Mouse (Mus musculus) heart, postnatal 25 days (tissue): ENCODE results near the gene Tmem206. TPM values are rescaled to one million over a fixed set of nuclear protein-coding genes. Genes with fewer than 3 reads are reported as not detected.
A peak's percentile ranks its signal among the peaks of the same experiment; 100 is the strongest.

Experiments
- DNase-seq: peaks from one replicate; pipeline ENCODE4 v3.0.0; 2022; ENCODE audit warnings: low spot score
- intact Hi-C: fragments of 180-260 bp; cut with DNase I; formaldehyde crosslinking; loops from one replicate; pipeline ENCODE4 v1.15.1; 2025
- total RNA-seq, 2 experiments: library from RNA; stranded (reverse); gene quantifications; 2 replicates each; pipeline ENCODE4 v1.2.3; 2021

Tmem206 gene
- total RNA-seq, 2 experiments from 2014 or later = 3.5 to 4.1 TPM

DNA sequence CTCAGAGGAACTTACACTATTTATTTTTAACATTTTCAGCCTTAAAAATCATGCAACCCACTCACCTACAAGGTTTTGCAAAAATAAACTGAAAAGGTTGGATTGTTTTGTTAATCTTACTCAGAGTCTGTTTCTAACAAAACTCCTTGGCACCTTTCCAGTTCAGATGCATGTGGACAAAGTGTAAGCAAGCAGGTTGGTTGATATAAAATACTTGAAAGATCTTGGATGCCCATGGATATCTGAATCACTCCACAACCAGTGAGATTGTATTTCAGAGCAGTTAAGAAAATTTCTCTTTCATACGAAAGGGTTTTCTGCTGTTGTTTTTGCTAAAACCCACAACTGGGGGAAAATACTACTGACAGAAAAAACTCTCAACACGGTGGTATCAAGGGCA is 68.4 kb downstream of the Tmem206 start:
- no peak for DNase-seq
- intact Hi-C loops = loop anchor here (5.0 kb wide), 2 partner anchors 82 to 98 kb away; no protein-coding TSS in a partner anchor

GRCm38 (mm10) chr1:191395200-191395599 is 69.5 kb downstream of the Tmem206 start:
- intact Hi-C loops = loop anchor here (5.0 kb wide), 1 partner anchor 67 kb away; no protein-coding TSS in a partner anchor
- DNase-seq = no peak

DNA sequence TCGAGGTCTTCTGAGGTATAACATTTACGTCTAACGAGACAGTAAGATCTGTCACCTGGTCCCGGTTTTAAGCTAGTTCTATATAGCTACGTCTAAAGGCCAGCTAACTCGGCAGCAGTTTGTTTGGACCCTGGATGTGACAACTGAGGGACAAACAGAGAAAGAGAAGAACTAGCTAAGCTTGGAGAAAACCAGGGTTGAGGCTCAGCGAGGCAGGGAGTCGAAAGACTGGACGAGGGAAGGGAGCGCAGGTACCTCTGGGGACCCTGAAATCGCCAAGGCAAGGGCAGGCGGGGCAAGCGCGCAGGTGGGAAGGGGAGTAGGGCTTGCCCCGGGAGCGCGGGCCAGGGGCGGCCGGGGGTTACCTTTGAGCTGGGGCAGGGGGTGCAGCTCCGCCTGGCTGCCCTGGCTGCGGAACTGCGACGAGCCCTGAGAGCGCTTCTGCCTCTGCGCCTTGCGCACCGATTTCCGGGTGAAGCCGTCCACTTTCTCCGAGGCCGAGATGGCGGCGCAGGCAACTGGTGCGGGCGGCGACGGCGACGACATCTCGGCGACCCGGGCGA is 70.2 kb downstream of the Tmem206 start:
- intact Hi-C loops = loop anchor here (5.0 kb wide), 1 partner anchor 66 kb away; no protein-coding TSS in a partner anchor
- peak; percentile 31 for DNase-seq

DNA sequence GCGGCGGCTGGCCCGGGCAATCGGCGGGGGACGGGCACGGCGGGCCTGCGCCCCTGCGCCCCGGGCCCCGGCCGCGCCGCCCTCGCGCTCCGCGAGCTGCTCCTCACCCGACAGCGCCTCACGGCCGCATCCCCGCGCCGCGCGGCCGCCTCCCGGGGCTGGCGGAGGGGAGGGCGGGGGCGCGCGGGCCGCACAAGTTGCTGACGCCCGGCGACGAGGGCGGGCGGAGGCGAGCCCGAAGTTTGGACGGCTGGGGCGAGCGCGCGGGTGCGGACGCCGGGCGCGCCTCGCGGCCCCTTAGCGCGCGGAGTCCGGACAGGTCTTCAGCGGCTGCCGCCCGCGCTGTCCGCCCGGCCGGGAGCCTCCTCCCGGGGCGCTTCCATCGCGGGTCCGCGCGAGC is 70.7 kb downstream of the Tmem206 start:
- peak; percentile 44 for DNase-seq
- intact Hi-C loops = loop anchor here (5.0 kb wide), 1 partner anchor 66 kb away; no protein-coding TSS in a partner anchor

GRCm38 (mm10) chr1:191396897-191397849 is 71.5 kb downstream of the Tmem206 start:
- intact Hi-C loops = loop anchor here (5.0 kb wide), 1 partner anchor 65 kb away; no protein-coding TSS in a partner anchor
- peak; percentile 99 for DNase-seq

Other genes with a start within 250 kb of the Tmem206 start
- gene Batf3, start 228.1 kb upstream of the Tmem206 start, total RNA-seq = under 1 TPM; 0.83 to 0.89 TPM
- not detected for gene Fam71a, start 161.1 kb upstream of the Tmem206 start, total RNA-seq
- 1 to 10 TPM; 4.9 to 6.0 TPM for gene Atf3, start 107.9 kb upstream of the Tmem206 start, total RNA-seq
- 100 to 1,000 TPM in 1 of 2 experiments, 10 to 100 TPM in 1; 98.8 to 102 TPM for gene Nenf, start 7.7 kb upstream of the Tmem206 start, total RNA-seq
- gene Ppp2r5a, start 77.4 kb downstream of the Tmem206 start, total RNA-seq = 100 to 1,000 TPM; 103 to 110 TPM
- under 1 TPM; 0.31 TPM for gene Dtl, start 249.6 kb downstream of the Tmem206 start, total RNA-seq
- 10 to 100 TPM; 12.4 to 13.2 TPM for gene Ints7, start 249.7 kb downstream of the Tmem206 start, total RNA-seq